Mouse (Mus musculus) urinary bladder, postnatal 36 days (tissue): ENCODE data around the gene Cpa4.

Source experiments
- DNase-seq, 2 experiments: peaks; one replicate each; pipeline ENCODE4 v3.0.0; 2022; ENCODE audit warnings: low spot score in 2 of 2, mixed read lengths in 1 of 2

The Cpa4 gene

DNA sequence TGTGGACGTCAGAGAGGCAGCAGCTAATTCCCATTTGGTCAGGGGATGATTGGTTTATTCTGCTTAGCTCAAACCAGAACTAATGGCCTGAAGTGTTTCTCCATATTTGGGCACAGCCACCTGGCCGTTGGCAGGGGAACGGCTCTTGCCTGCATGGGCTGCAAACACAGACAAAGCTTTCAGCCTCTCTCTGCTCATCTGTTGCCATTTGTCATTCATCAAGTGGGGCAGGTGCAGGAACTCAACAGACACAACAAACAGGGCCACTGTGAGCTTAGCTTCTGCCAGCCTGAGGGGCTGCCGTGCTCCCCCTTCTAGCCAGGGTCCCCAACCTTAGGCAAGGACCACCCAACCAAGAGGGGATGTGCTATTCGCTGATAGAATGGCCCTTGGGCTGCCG, 60.0 kb downstream of the Cpa4 start:
- DNase-seq, result no peak

DNA sequence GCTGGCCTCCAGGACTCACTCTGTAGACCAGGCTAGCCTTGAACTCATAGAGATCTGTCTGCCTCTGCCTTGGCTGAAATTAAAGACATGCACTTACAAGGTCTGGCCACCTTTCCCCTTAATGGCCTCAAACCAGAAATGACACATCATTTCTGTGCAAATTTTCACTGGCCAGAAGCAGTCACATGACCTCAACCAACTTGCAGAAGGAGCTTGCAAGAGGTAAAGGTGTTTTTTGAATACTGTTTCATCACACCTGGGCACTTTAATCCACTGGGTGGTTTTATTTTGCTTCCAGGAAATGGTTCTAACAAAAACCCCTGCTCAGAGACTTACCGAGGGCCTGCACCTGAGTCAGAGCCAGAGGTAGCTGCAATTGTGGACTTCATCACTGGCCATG, 61.8 kb downstream of the Cpa4 start:
- DNase-seq, result no peak

DNA sequence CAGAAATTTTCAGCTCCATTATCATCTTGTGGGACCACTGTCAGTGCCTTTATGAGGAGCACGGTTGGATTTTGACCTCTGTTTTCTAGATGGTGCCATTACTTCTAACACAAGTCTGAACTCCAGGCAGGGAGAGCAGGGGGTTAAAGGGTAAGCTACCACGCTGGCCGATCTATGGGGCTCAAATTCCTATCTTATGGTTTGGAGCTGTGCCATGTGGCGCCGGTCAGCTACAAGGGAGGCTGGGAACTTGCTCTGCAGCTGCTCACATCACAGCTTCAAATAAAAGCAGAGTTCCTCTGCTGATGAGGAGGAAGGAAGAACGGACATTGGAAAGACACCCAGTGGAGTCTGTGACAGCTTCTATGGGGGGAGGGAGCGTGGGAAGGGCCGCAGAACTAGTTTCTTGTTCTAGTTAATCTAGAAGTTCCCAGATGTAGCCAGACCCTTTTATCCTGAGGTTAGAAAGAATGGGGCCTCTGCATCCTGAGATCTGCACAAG, 67.2 kb downstream of the Cpa4 start:
- DNase-seq, result no peak

DNA sequence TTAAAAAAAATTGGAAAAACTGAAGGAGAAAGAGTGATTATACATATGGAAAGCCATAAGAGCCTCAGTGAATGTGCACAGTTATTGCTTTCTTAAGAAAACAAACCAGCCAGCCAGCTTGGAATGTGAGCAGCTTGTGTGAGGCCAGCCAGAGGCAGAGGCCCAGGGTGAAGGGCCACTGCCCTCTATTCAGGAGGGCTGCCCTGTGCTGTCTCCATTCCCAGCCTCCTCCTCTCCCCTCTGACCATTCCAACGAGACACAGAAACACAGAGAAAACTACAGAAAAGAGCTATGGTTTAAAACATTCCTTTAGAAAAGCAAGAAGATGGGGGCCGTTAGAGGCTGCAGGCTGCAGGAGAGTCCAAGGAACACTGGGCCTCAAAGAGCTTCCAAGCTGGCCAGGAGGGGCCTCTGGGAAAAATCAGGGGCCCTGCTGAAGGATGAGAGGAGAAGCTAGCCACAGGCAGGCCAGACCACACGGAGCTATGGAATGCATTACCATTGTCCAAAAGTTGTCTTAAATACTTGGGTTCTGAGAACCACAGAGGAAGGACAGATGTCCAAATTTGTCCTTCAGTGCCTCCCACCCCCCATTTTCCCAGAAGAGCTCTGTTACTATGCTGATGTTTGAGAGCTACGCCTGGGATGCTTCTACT, 68.1 kb downstream of the Cpa4 start:
- no peak for DNase-seq

DNA sequence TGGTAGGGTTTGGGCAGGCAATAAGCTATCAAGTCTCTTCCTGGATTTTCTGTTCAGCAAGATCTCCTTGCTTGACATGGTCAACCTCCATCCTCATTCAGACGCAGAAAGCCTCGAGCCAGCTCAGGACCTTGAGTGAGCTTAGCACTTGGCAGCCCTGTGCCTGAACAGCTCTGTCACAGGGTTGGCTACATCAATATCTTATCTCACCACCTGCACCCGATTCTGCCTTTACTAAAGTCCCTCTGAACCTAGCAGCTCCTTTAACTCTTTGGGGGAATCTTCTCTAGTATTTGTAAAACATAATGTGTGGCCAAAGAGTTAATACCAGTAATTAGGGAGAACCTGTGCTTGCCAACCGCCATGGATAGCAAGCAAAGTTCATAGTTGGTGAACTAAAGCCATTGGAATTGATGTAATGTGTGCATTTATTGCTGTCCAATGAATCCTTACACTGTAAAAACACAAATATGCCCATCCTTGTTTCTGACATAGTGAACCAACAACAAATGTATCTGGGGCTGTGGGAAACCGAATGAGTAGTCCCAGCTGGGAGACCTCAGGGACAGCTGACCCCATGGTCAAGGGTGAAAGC, 70.6 kb downstream of the Cpa4 start, which contains the start of gene Cpa1:
Gene Cpa1 (plus strand): TSS at position 545 of the 595 bp plus-strand sequence.
- no peak for DNase-seq
